Mouse (Mus musculus) T-helper 2 cell (primary cell): ENCODE measurements at regions not wholly inside any gene's neighbourhood (a gene's known extent, or its start where the extent isn't known, plus 50 kb on each side); places are given as distances from the start of the nearest gene placed in this dataset.

ENCODE experiments used
- in situ Hi-C: fragments of 300-600 bp; cut with MboI, MseI; formaldehyde crosslinking; loops from one replicate; pipeline ENCODE4 v1.15.1; 2025; ENCODE audit warnings: high pct_unique_total_duplicates

GRCm38 (mm10) chr10:39250039-39250438, 86.4 kb upstream of the Ccn6 start:
- in situ Hi-C loops = no loop called here

GRCm38 (mm10) chr10:39248486-39248885, 84.9 kb upstream of the Ccn6 start:
- in situ Hi-C loops = loop anchor here (5.0 kb wide), 1 partner anchor 279 kb away; no protein-coding TSS in a partner anchor

- in situ Hi-C loops = loop anchor here (5.0 kb wide), 1 partner anchor 280 kb away; no protein-coding TSS in a partner anchor
Measured at GRCm38 (mm10) chr10:39246984-39247383, 83.4 kb upstream of the Ccn6 start.

GRCm38 (mm10) chr10:39245141-39245540, 81.5 kb upstream of the Ccn6 start:
- in situ Hi-C loops = loop anchor here (5.0 kb wide), 1 partner anchor 282 kb away; no protein-coding TSS in a partner anchor

GRCm38 (mm10) chr10:39244061-39244460, 80.5 kb upstream of the Ccn6 start:
- in situ Hi-C loops = no loop called here

GRCm38 (mm10) chr10:39242398-39242797, 78.8 kb upstream of the Ccn6 start:
- in situ Hi-C loops = no loop called here

- in situ Hi-C loops = no loop called here
Measured at GRCm38 (mm10) chr10:39241922-39242321, 78.3 kb upstream of the Ccn6 start.

- in situ Hi-C loops = no loop called here
Measured at GRCm38 (mm10) chr10:39241486-39241885, 77.9 kb upstream of the Ccn6 start.

- in situ Hi-C loops = no loop called here
Measured at GRCm38 (mm10) chr10:39240966-39241365, 77.4 kb upstream of the Ccn6 start.

- in situ Hi-C loops = no loop called here
Measured at GRCm38 (mm10) chr10:39240178-39240791, 76.7 kb upstream of the Ccn6 start.

- in situ Hi-C loops = loop anchor here (10.0 kb wide), 1 partner anchor 125 kb away; the partner anchor contains the start of gene Fyn
Measured at GRCm38 (mm10) chr10:39239498-39240177, 76.0 kb upstream of the Ccn6 start.

- in situ Hi-C loops = loop anchor here (10.0 kb wide), 1 partner anchor 126 kb away; the partner anchor contains the start of gene Fyn
Measured at GRCm38 (mm10) chr10:39238596-39238995, 75.0 kb upstream of the Ccn6 start.

GRCm38 (mm10) chr10:39237549-39237948, 74.0 kb upstream of the Ccn6 start:
- in situ Hi-C loops = loop anchor here (10.0 kb wide), 1 partner anchor 127 kb away; the partner anchor contains the start of gene Fyn

GRCm38 (mm10) chr10:39233926-39234450, 70.4 kb upstream of the Ccn6 start:
- in situ Hi-C loops = loop anchor here (10.0 kb wide), 1 partner anchor 131 kb away; the partner anchor contains the start of gene Fyn

- in situ Hi-C loops = loop anchor here (10.0 kb wide), 1 partner anchor 132 kb away; the partner anchor contains the start of gene Fyn
Measured at GRCm38 (mm10) chr10:39233191-39233590, 69.6 kb upstream of the Ccn6 start.

- in situ Hi-C loops = loop anchor here (10.0 kb wide), 1 partner anchor 134 kb away; the partner anchor contains the start of gene Fyn
Measured at GRCm38 (mm10) chr10:39230634-39231410, 67.2 kb upstream of the Ccn6 start.

- in situ Hi-C loops = loop anchor here (10.0 kb wide), 1 partner anchor 1646 kb away; no protein-coding TSS in a partner anchor
Measured at GRCm38 (mm10) chr10:39229233-39229632, 65.6 kb upstream of the Ccn6 start.

- in situ Hi-C loops = loop anchor here (10.0 kb wide), 1 partner anchor 1647 kb away; no protein-coding TSS in a partner anchor
Measured at GRCm38 (mm10) chr10:39228027-39228426, 64.4 kb upstream of the Ccn6 start.

- in situ Hi-C loops = loop anchor here (10.0 kb wide), 1 partner anchor 1647 kb away; no protein-coding TSS in a partner anchor
Measured at GRCm38 (mm10) chr10:39227499-39227942, 63.9 kb upstream of the Ccn6 start.

- in situ Hi-C loops = loop anchor here (10.0 kb wide), 1 partner anchor 1648 kb away; no protein-coding TSS in a partner anchor
Measured at GRCm38 (mm10) chr10:39226518-39226917, 62.9 kb upstream of the Ccn6 start.
